In the genomic region with DNA sequence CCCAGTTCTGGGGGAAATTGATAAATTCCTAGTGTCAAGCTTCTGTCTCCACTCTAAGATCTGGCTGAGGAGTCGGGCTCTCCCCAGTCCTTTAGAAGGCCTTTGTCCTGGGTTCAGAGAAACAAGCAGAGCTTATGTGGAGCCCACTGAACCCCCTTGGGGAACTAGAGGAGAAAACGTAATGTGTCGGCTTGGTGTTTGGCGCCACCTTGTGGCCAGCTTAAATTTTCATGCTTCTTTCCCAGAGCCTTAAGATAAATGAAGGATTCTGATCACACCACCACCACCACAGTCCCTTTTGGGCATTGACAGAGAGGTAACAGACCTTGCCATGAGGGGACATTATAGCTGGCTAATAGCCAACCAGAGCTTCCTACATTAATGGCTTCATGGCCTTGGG, we compare ENCODE assay signal across 8 mouse cellular contexts. TPM values are rescaled to one million over a fixed set of nuclear protein-coding genes. Genes with fewer than 3 reads are reported as not detected.
A peak's percentile ranks its signal among the peaks of the same experiment; 100 is the strongest.
DNase-seq lines count a peak whose midpoint lies in the region; ATAC-seq and TF ChIP-seq lines count a peak whose summit lies in the region.
"Had no signal": no experiment of that assay in that cellular context is flagged by ENCODE, and none has a peak within 500 bp of the region (broad histone marks: within the 10 kb centered on the region; RNA-seq: fewer than 3 reads in every experiment).

No protein-coding gene starts in this region.

- TF ChIP-seq CTCF in lung, postnatal 0 days (IDR thresholded peaks at IDR 0.05), result peak; percentile 86
- TF ChIP-seq CTCF in spleen, adult 2 months (IDR thresholded peaks at IDR 0.05; ENCODE audit: extremely low read depth, insufficient read depth, insufficient read length, insufficient replicate concordance), result peak; percentile 66; the same call in 1 of the 2 replicates

- H3K36me3 ChIP-seq in midbrain, embryonic 11.5 days (ENCODE audit: control insufficient read depth, insufficient read depth, low read length), result no peaks in the 10 kb centered on the region
- no peaks in the 10 kb centered on the region for H3K36me3 ChIP-seq in midbrain, embryonic 13.5 days
- no peaks in the 10 kb centered on the region for H3K36me3 ChIP-seq in lung, postnatal 0 days (ENCODE audit: insufficient read depth, low read length)
- H3K36me3 ChIP-seq in spleen, adult 2 months (ENCODE audit: control insufficient read depth, insufficient read depth, low read length), result no peaks in the 10 kb centered on the region
- H3K36me3 ChIP-seq: hindbrain, embryonic 15.5 days had no signal

- H3K4me2 ChIP-seq in midbrain, embryonic 11.5 days, result no peak overlapping the region
- no peak overlapping the region for H3K4me2 ChIP-seq in midbrain, embryonic 13.5 days (replicated peaks)
- no peak overlapping the region for H3K4me2 ChIP-seq in lung, postnatal 0 days (replicated peaks; ENCODE audit: low read depth, low read length)
- H3K4me2 ChIP-seq: hindbrain, embryonic 15.5 days had no signal

- H3K9ac ChIP-seq in midbrain, embryonic 11.5 days (ENCODE audit: low read length), result no peak overlapping the region
- no peak overlapping the region for H3K9ac ChIP-seq in midbrain, embryonic 13.5 days (replicated peaks)
- no peak overlapping the region for H3K9ac ChIP-seq in lung, postnatal 0 days (replicated peaks; ENCODE audit: low read depth)
- H3K9ac ChIP-seq: hindbrain, embryonic 15.5 days had no signal

- peak; percentile 100 for DNase-seq in midbrain, embryonic 11.5 days (ENCODE audit: low spot score, missing footprints)
- DNase-seq in adrenal gland, postnatal 10 days, result peak; percentile 80
- peak; percentile 88 for DNase-seq in embryo, embryonic 11 days
- DNase-seq in kidney, postnatal 14 days, result peak; percentile 70
- peak; percentile 66 for DNase-seq in lung, postnatal 0 days (ENCODE audit: low spot score)
- peak in 1 of 2 experiments; percentile 62 for DNase-seq in spleen, adult 2 months (ENCODE audit: low read depth in 1 of 2, low spot score in 2 of 2)

- no peak overlapping the region for H3K27ac ChIP-seq in midbrain, embryonic 11.5 days (ENCODE audit: low read depth, low read length)
- no peak overlapping the region for H3K27ac ChIP-seq in midbrain, embryonic 13.5 days
- no peak overlapping the region for H3K27ac ChIP-seq in lung, postnatal 0 days (ENCODE audit: low read length)
- H3K27ac ChIP-seq in spleen, adult 2 months (ENCODE audit: insufficient read depth, low read length), result no peak overlapping the region
- H3K27ac ChIP-seq: hindbrain, embryonic 15.5 days had no signal

- peaks cover 3% of the 10 kb centered on the region; the same call in 1 of the 2 replicates for H3K27me3 ChIP-seq in midbrain, embryonic 11.5 days (ENCODE audit: control insufficient read depth, insufficient read depth, low read length)
- no peaks in the 10 kb centered on the region for H3K27me3 ChIP-seq in midbrain, embryonic 13.5 days
- no peaks in the 10 kb centered on the region for H3K27me3 ChIP-seq in lung, postnatal 0 days (replicated peaks; ENCODE audit: insufficient read depth, low read length)
- no peaks in the 10 kb centered on the region for H3K27me3 ChIP-seq in spleen, adult 2 months (ENCODE audit: control insufficient read depth, insufficient read depth, low read length)
- H3K27me3 ChIP-seq: hindbrain, embryonic 15.5 days had no signal

- no peak for ATAC-seq in midbrain, embryonic 11.5 days (ENCODE audit: low FRiP score)
- no peak for ATAC-seq in midbrain, embryonic 13.5 days
- ATAC-seq in lung, postnatal 0 days, result no peak

- WGBS in midbrain, embryonic 11.5 days, result under 1% methylated on average over 4 of the region's 4 CpGs
- 2% methylated on average over 4 of the region's 4 CpGs for whole genome bisulfite sequencing in midbrain, embryonic 13.5 days
- 2% methylated on average over 4 of the region's 4 CpGs for WGBS in lung, postnatal 0 days
- 1% methylated on average over 4 of the region's 4 CpGs for WGBS in spleen, adult 2 months

- no peak overlapping the region for H3K4me3 ChIP-seq in midbrain, embryonic 11.5 days (ENCODE audit: low read depth, low read length)
- H3K4me3 ChIP-seq in midbrain, embryonic 13.5 days (replicated peaks), result no peak overlapping the region
- H3K4me3 ChIP-seq in lung, postnatal 0 days (ENCODE audit: low read depth, low read length), result no peak overlapping the region
- H3K4me3 ChIP-seq in spleen, adult 2 months (ENCODE audit: extremely low read depth, insufficient read depth, insufficient read length), result no peak overlapping the region
- H3K4me3 ChIP-seq: hindbrain, embryonic 15.5 days had no signal

- no peaks in the 10 kb centered on the region for H3K9me3 ChIP-seq in midbrain, embryonic 11.5 days (ENCODE audit: control insufficient read depth, low read length)
- no peaks in the 10 kb centered on the region for H3K9me3 ChIP-seq in midbrain, embryonic 13.5 days
- no peaks in the 10 kb centered on the region for H3K9me3 ChIP-seq in lung, postnatal 0 days (ENCODE audit: low read length)
- H3K9me3 ChIP-seq: hindbrain, embryonic 15.5 days had no signal

- no peak for TF ChIP-seq POLR2A in spleen, adult 2 months (IDR thresholded peaks at IDR 0.05; ENCODE audit: low read depth, low read length)

- TF ChIP-seq EP300 in lung, postnatal 0 days (IDR thresholded peaks at IDR 0.05), result no peak

- H3K4me1 ChIP-seq in midbrain, embryonic 11.5 days (ENCODE audit: control insufficient read depth, insufficient read depth, low read length), result peaks cover 27% of the 10 kb centered on the region
- H3K4me1 ChIP-seq in midbrain, embryonic 13.5 days (replicated peaks), result peaks cover 51% of the 10 kb centered on the region
- no peaks in the 10 kb centered on the region; the same call in 1 of the 2 replicates for H3K4me1 ChIP-seq in lung, postnatal 0 days (ENCODE audit: insufficient read depth, low read depth, low read length)
- H3K4me1 ChIP-seq in spleen, adult 2 months (ENCODE audit: control insufficient read depth, insufficient read depth, insufficient read length), result peaks cover 6% of the 10 kb centered on the region; the same call in 1 of the 2 replicates

RNA-seq across cellular contexts. Expression of gene Aipl1, which starts 0.7 kb away (rescaled TPM):
- 0.15 and 0.44 TPM in 2 replicates for polyA plus RNA-seq in midbrain, embryonic 11.5 days (2014; fragmentation: Nextera tagmentation; extraction: Ambion mirVana)
- polyA plus RNA-seq in midbrain, embryonic 13.5 days (2015; fragmentation: Nextera tagmentation; extraction: Ambion mirVana), result 0.43 and 0.63 TPM in 2 replicates
- under 1 TPM; 0.27 to 0.33 TPM for total RNA-seq in adrenal gland, postnatal 10 days (2021)
- polyA plus RNA-seq in lung, postnatal 0 days (2015; fragmentation: Nextera tagmentation; extraction: Ambion mirVana), result 0.27 and 0.30 TPM in 2 replicates
- polyA plus RNA-seq in spleen, adult 2 months (2012; rRNA removed), result 0.12 and 0.19 TPM in 2 replicates

RNA-seq across cellular contexts. Expression of gene Pimreg, which starts 3.8 kb away (rescaled TPM):
- polyA plus RNA-seq in midbrain, embryonic 11.5 days (2014; fragmentation: Nextera tagmentation; extraction: Ambion mirVana), result 201 and 214 TPM in 2 replicates
- 79.0 and 80.7 TPM in 2 replicates for polyA plus RNA-seq in midbrain, embryonic 13.5 days (2015; fragmentation: Nextera tagmentation; extraction: Ambion mirVana)
- total RNA-seq in adrenal gland, postnatal 10 days (2021), result 10 to 100 TPM; 14.1 to 23.8 TPM
- 6.1 and 7.3 TPM in 2 replicates for polyA plus RNA-seq in lung, postnatal 0 days (2015; fragmentation: Nextera tagmentation; extraction: Ambion mirVana)
- 1.5 and 2.2 TPM in 2 replicates for polyA plus RNA-seq in spleen, adult 2 months (2012; rRNA removed)
